16 mouse cellular contexts compared by ENCODE assay signal in genomic region chr6:48745490-48745889, GRCm38 (mm10). TPM values are rescaled to one million over a fixed set of nuclear protein-coding genes. Genes with fewer than 3 reads are reported as not detected.
A peak's percentile ranks its signal among the peaks of the same experiment; 100 is the strongest.
DNase-seq lines count a peak whose midpoint lies in the region; ATAC-seq and TF ChIP-seq lines count a peak whose summit lies in the region.
"Had no signal": no experiment of that assay in that cellular context is flagged by ENCODE, and none has a peak within 500 bp of the region (broad histone marks: within the 10 kb centered on the region; RNA-seq: fewer than 3 reads in every experiment).

No protein-coding gene starts in this region.

- no peaks in the 10 kb centered on the region; the same call in 1 of the 2 replicates for H3K36me3 ChIP-seq in heart, embryonic 16.5 days (ENCODE audit: control insufficient read depth, insufficient read depth)
- peaks cover 21% of the 10 kb centered on the region for H3K36me3 ChIP-seq in spleen, adult 2 months (ENCODE audit: control insufficient read depth, insufficient read depth, low read length)
- H3K36me3 ChIP-seq in liver, embryonic 12.5 days: 0 out of 2 replicates have a peak, but pooled peaks cover 9% of the 10 kb centered on the region
- H3K36me3 ChIP-seq: neural tube, embryonic 15.5 days had no signal

- TF ChIP-seq CTCF in spleen, adult 2 months (IDR thresholded peaks at IDR 0.05; ENCODE audit: extremely low read depth, insufficient read depth, insufficient read length, insufficient replicate concordance): no peak

- H3K9me3 ChIP-seq in heart, embryonic 16.5 days (replicated peaks; ENCODE audit: control insufficient read depth, low read length): no peaks in the 10 kb centered on the region
- H3K9me3 ChIP-seq in liver, embryonic 12.5 days (replicated peaks): no peaks in the 10 kb centered on the region
- H3K9me3 ChIP-seq: neural tube, embryonic 15.5 days had no signal

- ATAC-seq in heart, embryonic 16.5 days (replicated peaks; ENCODE audit: extremely low read depth, insufficient read depth, low FRiP score): no peak
- ATAC-seq in liver, embryonic 12.5 days: 0 out of 2 replicates have a peak, but pooled peaks have one; percentile 21

- peaks cover 23% of the 10 kb centered on the region for H3K27me3 ChIP-seq in heart, embryonic 16.5 days (ENCODE audit: control insufficient read depth, insufficient read depth, low read length)
- no peaks in the 10 kb centered on the region for H3K27me3 ChIP-seq in spleen, adult 2 months (ENCODE audit: control insufficient read depth, insufficient read depth, low read length)
- H3K27me3 ChIP-seq in liver, embryonic 12.5 days (replicated peaks): peaks cover 7% of the 10 kb centered on the region; the same call in 1 of the 2 replicates

- 52% methylated on average over 2 of the region's 2 CpGs for WGBS in heart, embryonic 16.5 days
- WGBS in spleen, adult 2 months: 8% methylated on average over 2 of the region's 2 CpGs
- WGBS in liver, embryonic 12.5 days (ENCODE audit: insufficient replicate concordance): 24% methylated on average over 2 of the region's 2 CpGs

- TF ChIP-seq POLR2A in spleen, adult 2 months (IDR thresholded peaks at IDR 0.05; ENCODE audit: low read depth, low read length): no peak

- peaks cover 12% of the 10 kb centered on the region for H3K4me1 ChIP-seq in heart, embryonic 16.5 days (ENCODE audit: control insufficient read depth, insufficient read depth, low read length)
- H3K4me1 ChIP-seq in spleen, adult 2 months (ENCODE audit: control insufficient read depth, insufficient read depth, insufficient read length): peaks cover 27% of the 10 kb centered on the region
- peaks cover 37% of the 10 kb centered on the region for H3K4me1 ChIP-seq in liver, embryonic 12.5 days

- H3K27ac ChIP-seq in heart, embryonic 16.5 days (ENCODE audit: low read length): peak overlapping the region; percentile 81
- H3K27ac ChIP-seq in spleen, adult 2 months (ENCODE audit: insufficient read depth, low read length): peak overlapping the region; percentile 98
- H3K27ac ChIP-seq in liver, embryonic 12.5 days: 0 out of 2 replicates have a peak overlapping the region, but pooled peaks have one; percentile 48
- H3K27ac ChIP-seq: hindbrain, embryonic 14.5 days had no signal

- no peak overlapping the region for H3K9ac ChIP-seq in heart, embryonic 16.5 days (ENCODE audit: low read length)
- H3K9ac ChIP-seq in liver, embryonic 12.5 days: no peak overlapping the region
- H3K9ac ChIP-seq: hindbrain, embryonic 14.5 days; neural tube, embryonic 15.5 days had no signal

- peak overlapping the region; percentile 32; the same call in 1 of the 2 replicates for H3K4me2 ChIP-seq in heart, embryonic 16.5 days (ENCODE audit: low read depth, low read length)
- 0 out of 2 replicates have a peak overlapping the region, but pooled peaks have one; percentile 32 for H3K4me2 ChIP-seq in liver, embryonic 12.5 days
- H3K4me2 ChIP-seq: neural tube, embryonic 15.5 days had no signal

- H3K4me3 ChIP-seq in heart, embryonic 16.5 days (ENCODE audit: low read length): no peak overlapping the region
- H3K4me3 ChIP-seq in spleen, adult 2 months (ENCODE audit: extremely low read depth, insufficient read depth, insufficient read length): peak overlapping the region; percentile 72
- no peak overlapping the region for H3K4me3 ChIP-seq in liver, embryonic 12.5 days
- H3K4me3 ChIP-seq: neural tube, embryonic 15.5 days had no signal

- no peak for DNase-seq in heart, adult 18-20 months
- no peak for DNase-seq in spleen, adult 2 months (ENCODE audit: low read depth in 1 of 2, low spot score in 2 of 2)
- no peak for DNase-seq in spleen, postnatal 36 days (ENCODE audit: low spot score in 2 of 2)
- no peak for DNase-seq in layer of hippocampus, adult 11-12 months (ENCODE audit: low spot score)
- no peak for DNase-seq in frontal cortex, adult 2 months (ENCODE audit: extremely low spot score in 1 of 2, low spot score in 1 of 2)
- DNase-seq: cerebellum, adult 11-12 months; right cerebral cortex, postnatal 14 days had no signal

RNA-seq across cellular contexts. Expression of gene Gimap5, which starts 0.5 kb away (rescaled TPM):
- polyA plus RNA-seq in heart, embryonic 16.5 days (2015; fragmentation: Nextera tagmentation; extraction: Ambion mirVana): 8.3 and 9.8 TPM in 2 replicates
- total RNA-seq in heart, adult 18-20 months (2021): 1 to 10 TPM; 4.9 to 5.0 TPM
- polyA plus RNA-seq in spleen, adult 2 months (2012; rRNA removed): 74.0 and 90.0 TPM in 2 replicates
- polyA plus RNA-seq in liver, embryonic 12.5 days (2016; fragmentation: Nextera tagmentation; extraction: Ambion mirVana): 3.0 and 3.7 TPM in 2 replicates
- polyA plus RNA-seq in frontal cortex, adult 2 months (2012; rRNA removed): 0.67 and 0.82 TPM in 2 replicates

RNA-seq across cellular contexts. Expression of gene Gimap1, which starts 6.6 kb away (rescaled TPM):
- polyA plus RNA-seq in heart, embryonic 16.5 days (2015; fragmentation: Nextera tagmentation; extraction: Ambion mirVana): 30.4 and 35.0 TPM in 2 replicates
- total RNA-seq in heart, adult 18-20 months (2021): 10 to 100 TPM in 1 of 2 experiments, 1 to 10 TPM in 1; 9.9 to 13.3 TPM
- 94.4 and 103 TPM in 2 replicates for polyA plus RNA-seq in spleen, adult 2 months (2012; rRNA removed)
- polyA plus RNA-seq in liver, embryonic 12.5 days (2016; fragmentation: Nextera tagmentation; extraction: Ambion mirVana): 10.9 and 11.9 TPM in 2 replicates
- polyA plus RNA-seq in frontal cortex, adult 2 months (2012; rRNA removed): 1.6 TPM in 2 replicates

RNA-seq across cellular contexts. Expression of gene Gimap3, which starts 25.2 kb away (rescaled TPM):
- 0.14 and 0.25 TPM in 2 replicates for polyA plus RNA-seq in heart, embryonic 16.5 days (2015; fragmentation: Nextera tagmentation; extraction: Ambion mirVana)
- 1 to 10 TPM in 1 of 2 experiments, under 1 TPM in 1; 0.57 to 6.9 TPM for total RNA-seq in heart, adult 18-20 months (2021)
- 140 and 150 TPM in 2 replicates for polyA plus RNA-seq in spleen, adult 2 months (2012; rRNA removed)
- polyA plus RNA-seq in liver, embryonic 12.5 days (2016; fragmentation: Nextera tagmentation; extraction: Ambion mirVana): not detected in 2 replicates
- polyA plus RNA-seq in frontal cortex, adult 2 months (2012; rRNA removed): 0.28 and 0.34 TPM in 2 replicates
- total RNA-seq: layer of hippocampus, adult 18-20 months; left cerebral cortex, postnatal 14 days; midbrain, postnatal 0 days had no signal
- polyA plus RNA-seq: hindbrain, embryonic 14.5 days; midbrain, postnatal 0 days; neural tube, embryonic 15.5 days; stomach, embryonic 14.5 days had no signal

RNA-seq across cellular contexts. Expression of gene Gimap7, which starts 27.1 kb away (rescaled TPM):
- 0.43 TPM in 1 of 2 replicates, not detected in the other for polyA plus RNA-seq in heart, embryonic 16.5 days (2015; fragmentation: Nextera tagmentation; extraction: Ambion mirVana)
- 1 to 10 TPM in 1 of 2 experiments, under 1 TPM in 1; 0.27 to 1.7 TPM for total RNA-seq in heart, adult 18-20 months (2021)
- 9.5 and 11.6 TPM in 2 replicates for polyA plus RNA-seq in spleen, adult 2 months (2012; rRNA removed)
- 0.10 and 0.18 TPM in 2 replicates for polyA plus RNA-seq in liver, embryonic 12.5 days (2016; fragmentation: Nextera tagmentation; extraction: Ambion mirVana)
- not detected in 2 replicates for polyA plus RNA-seq in frontal cortex, adult 2 months (2012; rRNA removed)
- total RNA-seq: ES-E14; layer of hippocampus, adult 18-20 months; left cerebral cortex, postnatal 14 days; midbrain, postnatal 0 days had no signal
- polyA plus RNA-seq: hindbrain, embryonic 14.5 days; midbrain, postnatal 0 days; neural tube, embryonic 15.5 days; stomach, embryonic 14.5 days had no signal

RNA-seq across cellular contexts. Expression of gene Gm28053, which starts 27.1 kb away (rescaled TPM):
- 2.3 and 5.2 TPM in 2 replicates for polyA plus RNA-seq in heart, embryonic 16.5 days (2015; fragmentation: Nextera tagmentation; extraction: Ambion mirVana)
- total RNA-seq in heart, adult 18-20 months (2021): 1 to 10 TPM; 3.8 to 4.0 TPM
- polyA plus RNA-seq in spleen, adult 2 months (2012; rRNA removed): 0.43 and 0.82 TPM in 2 replicates
- 0.75 and 1.2 TPM in 2 replicates for polyA plus RNA-seq in liver, embryonic 12.5 days (2016; fragmentation: Nextera tagmentation; extraction: Ambion mirVana)
- 0.54 and 2.1 TPM in 2 replicates for polyA plus RNA-seq in frontal cortex, adult 2 months (2012; rRNA removed)
- total RNA-seq: ES-E14; midbrain, postnatal 0 days had no signal
- polyA plus RNA-seq: midbrain, postnatal 0 days; neural tube, embryonic 15.5 days had no signal

Comparison
In these comparisons a context has a peak if more than half of its experiments do, and no peak if none do; other contexts are left out.
1. H3K27ac ChIP-seq: peak in every context shown above with its lines; median percentile 98 in spleen, adult 2 months; 81 in heart, embryonic 16.5 days; 48 in liver, embryonic 12.5 days.
2. RNA of gene Gimap3, which starts 25.2 kb away (polyA plus RNA-seq): 140 to 150 TPM in spleen, adult 2 months; 0.28 to 0.34 TPM in frontal cortex, adult 2 months, 0.14 to 0.25 TPM in heart, embryonic 16.5 days and not detected in liver, embryonic 12.5 days; every median in the first group is over 100 times any median in the second.